Mouse (Mus musculus) frontal cortex, adult (tissue): ENCODE measurements around the gene Wfdc3.
"Not testable (repeated sequence)": the region's sequence is repeated elsewhere in the genome, so short reads cannot be mapped to it uniquely, and the experiment has no call there.

Experiments
- ATAC-seq: cut with Nextera tagmentation; 2 replicates; pipeline ENCODE4 v1.9.2; 2017; ENCODE audit warnings: mild to moderate bottlenecking, moderate library complexity, mixed read lengths; ENCODE audit not compliant: low TSS enrichment

The Wfdc3 gene

DNA sequence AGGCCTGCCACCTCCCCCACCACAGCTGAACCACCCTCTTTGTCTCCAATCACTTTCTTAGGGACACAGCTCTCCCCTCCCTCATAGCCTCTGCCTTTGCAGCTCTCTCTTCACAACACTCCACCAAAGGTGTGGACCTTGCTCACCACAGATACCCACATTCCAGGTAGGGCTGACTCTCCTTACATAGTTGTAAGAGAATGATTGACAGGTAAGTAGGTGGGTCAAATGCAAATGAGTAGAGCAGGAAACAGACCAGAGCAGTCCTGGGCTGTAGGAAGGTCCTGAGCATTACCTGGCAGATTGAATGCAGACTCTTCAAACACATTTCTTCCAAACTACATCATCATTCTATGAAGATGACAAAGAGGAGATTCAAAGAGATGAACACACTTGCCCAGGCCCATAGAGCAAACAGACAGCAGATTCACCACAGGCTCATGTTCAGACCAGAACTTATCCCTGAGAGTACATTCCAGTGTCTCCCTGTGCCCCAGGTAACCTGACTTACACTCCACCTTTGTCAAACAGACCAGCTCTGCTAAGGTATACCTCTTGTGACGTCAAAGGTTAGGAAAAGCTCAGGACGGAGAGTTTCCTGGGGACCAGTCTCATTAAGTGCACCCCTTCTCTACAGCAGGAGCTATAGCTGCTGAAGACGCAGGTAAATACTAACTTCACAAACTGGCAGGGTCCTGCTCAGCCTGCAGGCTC, 8.2 kb downstream of the Wfdc3 start:
- ATAC-seq = no peak

GRCm38 (mm10) chr2:164735446-164735845, 10.3 kb downstream of the Wfdc3 start:
- ATAC-seq = no peak

DNA sequence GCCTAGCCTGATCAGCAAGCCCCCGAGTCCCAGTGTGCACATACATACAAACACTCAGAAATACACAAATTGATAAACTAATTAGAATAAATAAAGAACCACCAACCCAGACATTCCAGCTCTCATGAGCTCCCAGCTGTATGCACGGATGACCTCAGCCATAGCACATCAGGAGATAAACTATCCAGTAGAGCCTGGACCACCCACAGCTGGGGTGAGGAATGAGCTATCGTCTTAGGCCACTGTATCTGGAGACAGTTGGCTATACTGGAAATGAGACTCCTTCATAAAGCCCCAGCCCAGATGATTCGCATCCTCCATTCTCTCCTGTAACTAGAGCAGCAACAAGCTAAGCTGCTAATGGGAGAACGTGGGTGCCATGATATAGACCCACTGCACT, 10.9 kb downstream of the Wfdc3 start:
- ATAC-seq = no peak

DNA sequence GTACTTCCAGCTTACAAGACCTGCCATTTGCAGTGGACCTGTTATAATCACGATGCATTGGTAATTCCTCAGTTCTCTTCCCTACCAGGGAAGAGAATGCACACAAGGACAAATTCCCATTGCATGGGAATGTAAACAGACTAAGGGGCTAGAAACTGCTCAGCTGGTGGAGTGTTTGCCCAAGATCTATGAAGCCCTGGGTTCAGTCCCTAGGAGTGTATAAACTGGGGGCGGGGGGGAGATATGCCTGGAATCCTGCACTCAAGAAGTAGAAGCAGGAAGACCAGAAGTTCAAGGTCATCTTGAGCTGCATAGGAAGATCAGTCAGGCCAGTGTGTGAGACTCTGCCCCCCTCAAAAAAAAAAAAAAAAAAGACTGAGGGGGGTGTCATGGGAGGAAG, 12.5 kb downstream of the Wfdc3 start:
- ATAC-seq = no peak

DNA sequence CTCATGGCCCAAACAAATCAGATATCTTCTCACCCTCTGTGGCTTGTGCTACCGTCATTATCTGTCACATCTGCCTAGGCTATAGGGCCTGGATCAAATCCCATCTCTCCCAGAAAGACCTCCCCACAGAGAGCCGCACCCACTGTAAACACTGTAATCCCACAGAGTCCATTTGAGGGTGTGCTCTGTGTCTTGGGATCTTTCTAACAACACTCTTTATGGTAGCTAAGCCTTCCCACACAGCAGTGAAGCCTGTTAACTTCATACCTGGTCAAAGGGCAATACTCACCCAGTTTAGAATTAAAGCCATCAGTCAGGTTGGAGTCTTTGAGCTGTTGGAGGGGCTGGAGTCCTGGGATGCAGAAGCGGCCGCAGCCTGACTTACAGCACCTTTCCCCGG, 14.0 kb downstream of the Wfdc3 start:
- no peak for ATAC-seq

DNA sequence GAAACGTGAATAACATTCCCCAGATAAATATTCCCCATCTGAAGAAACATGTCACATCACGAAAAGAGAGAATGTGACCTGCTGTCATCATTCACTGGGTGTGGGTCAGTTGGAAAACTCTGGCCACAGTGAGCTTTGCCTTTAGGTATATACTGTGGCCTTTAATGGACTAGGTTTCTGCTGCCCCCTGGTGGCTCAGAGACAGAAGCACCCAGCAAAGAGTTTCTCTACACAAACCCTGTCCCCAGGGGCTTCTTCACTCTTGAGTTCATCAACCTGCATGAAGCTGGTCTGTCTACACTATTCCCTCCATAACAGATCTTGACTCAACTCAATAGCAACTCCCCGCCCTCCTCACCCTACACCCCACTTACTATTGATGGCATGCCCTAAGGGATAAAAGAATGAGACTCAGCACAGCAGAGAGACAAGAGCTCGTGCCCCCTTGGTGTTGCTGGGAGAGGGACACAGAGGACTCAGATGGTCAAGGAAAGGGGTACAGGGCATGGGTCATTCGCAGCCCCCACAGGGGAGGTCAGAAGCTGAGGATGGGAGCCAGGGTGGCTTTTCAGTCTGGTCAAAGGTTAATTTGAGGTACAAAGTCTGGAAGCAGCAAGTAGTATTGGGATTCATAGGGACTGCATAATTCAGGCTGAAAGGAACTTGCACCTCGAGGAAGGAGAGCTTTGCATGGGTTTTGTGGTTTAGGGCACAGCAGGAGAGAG, 19.7 kb downstream of the Wfdc3 start:
- ATAC-seq = no peak

DNA sequence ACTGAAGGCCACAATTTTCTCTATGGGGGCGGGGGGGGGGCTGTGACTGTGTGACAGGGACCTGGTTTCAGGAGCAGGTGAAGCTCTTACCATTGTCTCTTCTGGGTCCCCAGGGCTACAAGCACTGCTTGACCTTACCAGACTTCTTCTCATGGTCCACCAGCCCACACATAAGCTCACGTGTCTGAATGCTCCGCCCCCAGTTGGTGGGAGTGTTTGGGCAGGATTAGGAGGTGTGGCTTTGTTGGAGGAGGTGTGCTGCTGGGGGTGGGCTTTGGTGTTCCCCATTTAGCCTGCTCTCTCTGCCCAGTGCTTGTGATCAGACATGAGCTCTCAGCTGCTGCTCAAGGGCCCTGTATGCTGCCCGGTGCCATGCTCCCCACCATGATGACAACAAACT, 22.5 kb downstream of the Wfdc3 start:
- ATAC-seq = no peak

DNA sequence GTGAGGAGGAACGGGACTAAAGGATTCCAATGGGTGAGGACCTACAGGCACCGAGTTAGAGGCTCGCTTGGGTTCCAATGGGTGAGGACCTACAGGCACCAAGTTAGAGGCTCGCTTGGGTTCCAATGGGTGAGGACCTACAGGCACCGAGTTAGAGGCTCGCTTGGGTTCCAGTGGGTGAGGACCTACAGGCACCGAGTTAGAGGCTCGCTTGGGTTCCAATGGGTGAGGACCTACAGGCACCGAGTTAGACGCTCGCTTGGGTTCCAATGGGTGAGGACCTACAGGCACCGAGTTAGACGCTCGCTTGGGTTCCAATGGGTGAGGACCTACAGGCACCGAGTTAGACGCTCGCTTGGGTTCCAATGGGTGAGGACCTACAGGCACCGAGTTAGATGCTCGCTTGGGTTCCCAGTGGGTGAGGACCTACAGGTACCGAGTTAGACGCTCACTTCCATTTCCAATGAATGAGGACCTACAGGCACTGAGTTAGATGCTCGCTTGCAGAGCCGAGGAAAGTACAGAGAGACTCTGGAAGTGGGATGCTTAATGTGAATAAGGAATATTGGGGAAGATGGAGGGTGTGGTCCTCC, 29.4 kb downstream of the Wfdc3 start:
- not testable (repeated sequence) for ATAC-seq

GRCm38 (mm10) chr2:164715005-164715404, 30.7 kb downstream of the Wfdc3 start, which contains the start of gene Spint5:
TSS of gene Spint5 (plus strand) at chr2:164715305.
- no peak for ATAC-seq

- no peak for ATAC-seq
Observed at GRCm38 (mm10) chr2:164705991-164706390, 39.7 kb downstream of the Wfdc3 start.

DNA sequence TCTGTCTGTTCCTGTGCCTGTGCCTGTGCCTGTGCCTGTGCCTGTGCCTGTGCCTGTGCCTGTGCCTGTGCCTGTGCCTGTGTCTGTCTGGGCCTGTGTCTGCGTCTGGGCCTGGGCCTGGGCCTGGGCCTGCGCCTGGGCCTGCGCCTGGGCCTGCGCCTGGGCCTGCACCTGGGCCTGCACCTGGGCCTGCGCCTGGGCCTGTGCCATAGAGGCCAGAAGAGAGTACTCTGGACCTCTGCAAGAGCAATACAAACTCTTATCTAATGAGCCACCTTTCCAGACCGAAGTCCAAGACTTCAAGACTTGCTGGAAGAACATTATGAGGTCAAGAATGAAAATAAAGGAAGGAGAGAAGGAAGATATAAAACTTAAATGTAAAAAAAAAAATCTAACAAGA, 40.4 kb downstream of the Wfdc3 start:
- no peak for ATAC-seq

DNA sequence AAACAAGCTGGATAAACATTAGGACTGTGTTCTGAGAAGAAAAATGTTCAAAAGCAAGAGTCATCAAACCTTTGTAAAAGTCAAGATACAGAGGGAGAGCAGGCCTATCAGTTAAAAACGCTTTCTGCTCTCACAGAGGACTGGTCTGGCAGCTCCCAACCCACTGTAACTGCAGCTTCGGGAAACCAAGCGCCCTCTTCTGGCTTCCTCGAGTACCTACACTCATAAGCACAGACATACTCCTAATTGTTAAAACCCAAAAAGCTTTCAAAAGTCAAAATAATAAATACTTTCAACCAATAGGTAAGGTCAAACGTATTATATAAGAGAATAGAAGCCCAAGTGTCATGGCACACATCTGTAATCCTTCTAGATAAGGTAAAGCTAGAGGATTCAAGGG, 41.5 kb downstream of the Wfdc3 start:
- no peak for ATAC-seq

DNA sequence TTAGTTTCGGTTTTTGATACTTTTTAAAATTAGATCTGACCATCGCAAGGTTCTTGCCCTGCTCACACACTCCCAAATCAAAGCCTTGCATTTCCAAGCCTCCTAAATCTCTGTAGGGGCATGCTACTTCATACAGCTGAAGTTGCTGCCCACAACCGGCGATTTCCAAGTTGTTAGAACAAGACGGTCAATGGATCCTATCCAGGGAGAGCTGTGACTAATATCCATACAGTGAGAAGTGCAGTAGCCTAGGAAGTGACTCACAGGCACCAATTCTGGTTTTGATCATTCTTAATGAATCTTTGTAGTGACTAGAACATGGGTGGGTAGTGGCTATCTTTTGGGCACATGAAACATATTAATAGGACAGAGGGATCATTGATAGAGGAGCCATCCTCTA, 44.0 kb downstream of the Wfdc3 start:
- ATAC-seq = no peak

DNA sequence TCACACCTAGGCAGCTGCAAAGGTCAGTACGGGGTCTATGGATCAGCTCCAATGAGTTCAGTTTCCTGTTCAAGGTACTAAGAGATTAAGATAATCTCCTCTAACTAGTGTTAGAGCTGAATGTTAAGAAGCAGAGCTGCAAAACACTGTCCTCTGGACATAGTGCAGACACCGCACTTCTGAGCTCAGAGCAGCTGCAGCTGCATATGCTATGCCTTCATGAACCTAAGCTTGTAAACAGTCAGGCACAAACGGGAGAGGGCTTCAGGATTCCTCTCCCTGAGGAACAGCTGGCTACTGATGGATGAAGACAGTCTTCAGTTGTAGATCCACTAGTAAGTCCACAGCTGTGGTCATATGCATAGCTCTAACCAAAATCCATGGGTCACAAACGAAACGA, 44.8 kb downstream of the Wfdc3 start:
- no peak for ATAC-seq

DNA sequence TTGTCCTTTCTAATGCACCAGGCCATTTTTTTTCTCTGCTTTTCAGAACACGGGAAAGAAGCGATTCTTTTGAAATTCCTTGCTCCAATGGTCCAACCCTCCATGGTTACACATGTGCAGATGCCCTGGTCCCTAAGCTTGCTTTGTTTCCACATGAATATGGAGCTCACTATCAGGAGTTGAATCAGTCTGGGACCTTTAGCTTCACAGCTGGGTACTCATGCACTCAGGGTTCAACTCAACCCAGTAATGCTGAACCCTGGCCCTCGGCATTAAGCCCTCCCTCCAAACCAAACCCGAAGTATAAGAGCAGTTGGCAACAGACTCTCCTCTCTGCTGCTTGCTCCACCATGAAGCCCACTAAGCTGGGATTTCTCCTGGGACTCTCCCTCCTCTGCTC, 47.5 kb downstream of the Wfdc3 start, which contains the start of gene Spint4:
Spint4 (plus strand) TSS at position 301 of the 400 bp plus-strand sequence.
- no peak for ATAC-seq

DNA sequence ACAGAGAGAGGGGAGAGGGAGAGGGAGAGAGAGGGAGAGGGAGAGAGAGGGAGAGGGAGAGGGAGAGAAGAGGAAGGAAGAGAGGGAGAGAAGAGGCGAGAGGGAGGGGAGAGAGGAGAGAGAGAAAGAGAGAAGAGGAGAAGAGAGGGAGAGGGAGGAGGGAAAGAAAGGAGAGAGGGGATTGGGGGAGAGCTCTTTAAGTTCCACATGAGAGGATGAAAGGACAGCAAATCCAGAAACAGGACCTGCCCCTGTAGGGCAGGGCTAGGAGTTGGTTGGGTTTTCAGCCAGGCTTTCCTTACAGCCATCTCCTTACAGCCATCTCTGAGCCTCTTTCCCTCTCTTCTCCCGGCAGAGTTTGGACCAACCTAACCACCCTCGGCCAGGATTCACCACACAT, 60.9 kb downstream of the Wfdc3 start, which contains the start of gene Wfdc13:
Wfdc13 (plus strand) TSS at position 301 of the 400 bp plus-strand sequence.
- no peak for ATAC-seq
